ENCODE assay signal across 8 mouse cellular contexts in genomic region chr15:100227663-100228534, GRCm38 (mm10). TPM values are rescaled to one million over a fixed set of nuclear protein-coding genes. Genes with fewer than 3 reads are reported as not detected.
DNase-seq lines count a peak whose midpoint lies in the region; ATAC-seq and TF ChIP-seq lines count a peak whose summit lies in the region.

Atf1 (plus strand) TSS chr15:100227819.

- peaks cover 8% of the 10 kb centered on the region; the same call in 1 of the 2 replicates for H3K36me3 ChIP-seq in ES-E14 (ENCODE audit: control insufficient read depth, insufficient read depth, low read length, poor library complexity, severe bottlenecking)
- H3K36me3 ChIP-seq in forebrain, embryonic 14.5 days (ENCODE audit: control insufficient read depth, insufficient read depth, low read length), result peaks cover 3% of the 10 kb centered on the region; the same call in 1 of the 2 replicates
- no peaks in the 10 kb centered on the region for H3K36me3 ChIP-seq in neural tube, embryonic 15.5 days

- peaks cover 4% of the 10 kb centered on the region; the same call in 1 of the 2 replicates for H3K9me3 ChIP-seq in ES-E14 (ENCODE audit: control insufficient read depth, insufficient read depth, low read depth, low read length)
- no peaks in the 10 kb centered on the region for H3K9me3 ChIP-seq in forebrain, embryonic 14.5 days (replicated peaks; ENCODE audit: control insufficient read depth, low read length)
- 0 out of 2 replicates have a peak, but pooled peaks cover under 1% of the 10 kb centered on the region for H3K9me3 ChIP-seq in neural tube, embryonic 15.5 days (replicated peaks)

- H3K9ac ChIP-seq in ES-E14 (ENCODE audit: insufficient read depth, low read depth, low read length, poor library complexity, severe bottlenecking), result peak within 1 kb of the TSS; percentile 100
- H3K9ac ChIP-seq in forebrain, embryonic 14.5 days (ENCODE audit: low read length), result peak within 1 kb of the TSS; percentile 99
- H3K9ac ChIP-seq in neural tube, embryonic 15.5 days (replicated peaks), result peak within 1 kb of the TSS; percentile 100

- ATAC-seq in cerebellum, adult (ENCODE audit: insufficient number of reproducible peaks, low FRiP score, low TSS enrichment), result peak; percentile 60
- ATAC-seq in forebrain, embryonic 14.5 days, result peak; percentile 89
- peak; percentile 86 for ATAC-seq in neural tube, embryonic 15.5 days (ENCODE audit: low FRiP score)

- DNase-seq in ES-E14 (ENCODE audit: low read depth, low spot score), result peak; percentile 65
- DNase-seq in forebrain, embryonic 14.5 days (ENCODE audit: low spot score), result peak; percentile 94
- DNase-seq in heart, postnatal 10 days, result peak; percentile 93 to 94
- DNase-seq in kidney, postnatal 4 days, result peak; percentile 95 to 97
- DNase-seq in lung, adult 2 months, result peak; percentile 91
- peak; percentile 92 for DNase-seq in testis, postnatal 14 days (ENCODE audit: low spot score)

- peak; percentile 94 for TF ChIP-seq POLR2A in lung, adult 2 months (IDR thresholded peaks at IDR 0.05; ENCODE audit: borderline replicate concordance, extremely low read depth, low read depth, low read length)

- WGBS in forebrain, embryonic 14.5 days, result under 1% methylated on average over 77 of the region's 133 CpGs
- under 1% methylated on average over 117 of the region's 133 CpGs for WGBS in lung, adult 2 months
- WGBS in neural tube, embryonic 15.5 days, result under 1% methylated on average over 56 of the region's 133 CpGs

- H3K4me3 ChIP-seq in ES-E14 (ENCODE audit: insufficient read depth in 1 of 2, low read depth in 1 of 2, low read length in 2 of 2, poor library complexity in 1 of 2, severe bottlenecking in 1 of 2), result peak within 1 kb of the TSS; percentile 99 to 100
- H3K4me3 ChIP-seq in forebrain, embryonic 14.5 days (ENCODE audit: low read depth, low read length), result peak within 1 kb of the TSS; percentile 78
- peak within 1 kb of the TSS; percentile 98 for H3K4me3 ChIP-seq in lung, adult 2 months (replicated peaks; ENCODE audit: extremely low read depth, low read depth, low read length)
- H3K4me3 ChIP-seq in neural tube, embryonic 15.5 days (replicated peaks), result peak within 1 kb of the TSS; percentile 84

- intact Hi-C loops in heart, postnatal 10 days (cut with DNase I), result loop anchor here (2.0 kb wide), 2 partner anchors 25 to 189 kb away; partner anchors contain the start of gene Dip2b

- peak within 1 kb of the TSS; percentile 100 for H3K27ac ChIP-seq in ES-E14 (ENCODE audit: insufficient read depth, low read depth, low read length, poor library complexity, severe bottlenecking)
- H3K27ac ChIP-seq in forebrain, embryonic 14.5 days (ENCODE audit: low read depth, low read length), result peak within 1 kb of the TSS; percentile 100
- peak within 1 kb of the TSS; percentile 100 for H3K27ac ChIP-seq in neural tube, embryonic 15.5 days (replicated peaks)

- no peaks in the 10 kb centered on the region for H3K27me3 ChIP-seq in forebrain, embryonic 14.5 days (replicated peaks; ENCODE audit: control insufficient read depth, insufficient read depth, low read length)
- no peaks in the 10 kb centered on the region for H3K27me3 ChIP-seq in neural tube, embryonic 15.5 days (replicated peaks)

- in situ Hi-C loops in ES-E14 (cut with MboI; ENCODE audit: low sequenced_read_pairs in 2 of 2, unreplicated experiment in 2 of 2), result no loop called here

- no peak for TF ChIP-seq CTCF in lung, adult 2 months (IDR thresholded peaks at IDR 0.05; ENCODE audit: insufficient read depth, low read length)

- peaks cover 2% of the 10 kb centered on the region in 2 experiments; a peak in 3 of 4 replicates for H3K4me1 ChIP-seq in ES-E14 (ENCODE audit: control insufficient read depth in 2 of 2, insufficient read depth in 2 of 2, low read length in 2 of 2, poor library complexity in 1 of 2)
- peaks cover 10% of the 10 kb centered on the region for H3K4me1 ChIP-seq in forebrain, embryonic 14.5 days (ENCODE audit: control insufficient read depth, insufficient read depth, low read length)
- peaks cover 14% of the 10 kb centered on the region for H3K4me1 ChIP-seq in lung, adult 2 months (ENCODE audit: control insufficient read depth, insufficient read depth, low read length)
- peaks cover 23% of the 10 kb centered on the region for H3K4me1 ChIP-seq in neural tube, embryonic 15.5 days

- H3K4me2 ChIP-seq in forebrain, embryonic 14.5 days (ENCODE audit: low read length), result peak within 1 kb of the TSS; percentile 85
- peak within 1 kb of the TSS; percentile 58 for H3K4me2 ChIP-seq in neural tube, embryonic 15.5 days

TF ChIP-seq in ES-E14, 5 proteins besides CTCF, POLR2A, EP300 and RAD21:
- TF ChIP-seq HCFC1 (IDR thresholded peaks at IDR 0.05; ENCODE audit: borderline replicate concordance, insufficient read depth, low read length), result no peak
- no peak for TF ChIP-seq ZC3H11A (IDR thresholded peaks at IDR 0.05; ENCODE audit: borderline replicate concordance, low read depth, low read length)
- TF ChIP-seq MAFK (IDR thresholded peaks at IDR 0.05; ENCODE audit: insufficient read depth, low read depth, low read length), result no peak
- no peak for TF ChIP-seq ZNF384 (IDR thresholded peaks at IDR 0.05; ENCODE audit: low read depth, low read length)
- TF ChIP-seq CHD2 (IDR thresholded peaks at IDR 0.05; ENCODE audit: low read depth, low read length), result no peak

RNA-seq across cellular contexts. Expression of gene Atf1, which starts in this region (rescaled TPM):
- total RNA-seq in ES-E14 (2012; rRNA removed), result 26.4 and 47.2 TPM in 2 replicates
- 10.3 and 12.1 TPM in 2 replicates for polyA plus RNA-seq in forebrain, embryonic 14.5 days (2014; fragmentation: Nextera tagmentation; extraction: Ambion mirVana)
- 10 to 100 TPM; 45.8 to 52.5 TPM for total RNA-seq in heart, postnatal 10 days (2021)
- 40.8 and 45.7 TPM in 2 replicates for polyA plus RNA-seq in lung, adult 2 months (2012; rRNA removed)
- 13.3 and 22.0 TPM in 2 replicates for polyA plus RNA-seq in neural tube, embryonic 15.5 days (2015; fragmentation: Nextera tagmentation; extraction: Ambion mirVana)

Comparison
In these comparisons a context has a peak if more than half of its experiments do, and no peak if none do; other contexts are left out.
1. Peak in every context shown above with its lines: DNase-seq, ATAC-seq, H3K4me3 ChIP-seq and H3K27ac ChIP-seq.